Mouse (Mus musculus): Measurements from ENCODE around the gene Prdx2. TPM values are rescaled to one million over a fixed set of nuclear protein-coding genes. Genes with fewer than 3 reads are reported as not detected.

The Prdx2 gene
- polyA plus RNA-seq, 1 experiment from 2014 or later = 1,349 TPM

Small RNA genes lying within 50 kb of the gene (microRNA-seq; reads per million reads assigned to microRNA genes)
- gene Gm24197 = not detected

Other genes starting within 250 kb of the Prdx2 start
- 1.6 and 1.9 TPM in 2 replicates for gene G430095P16Rik, start 246.6 kb upstream of the Prdx2 start, polyA plus RNA-seq (2014; fragmentation: Nextera tagmentation; extraction: Ambion mirVana)
- gene Nfix, start 169.2 kb upstream of the Prdx2 start, polyA plus RNA-seq (2014; fragmentation: Nextera tagmentation; extraction: Ambion mirVana) = 2.2 and 2.5 TPM in 2 replicates
- gene Dand5, start 146.8 kb upstream of the Prdx2 start, polyA plus RNA-seq (2014; fragmentation: Nextera tagmentation; extraction: Ambion mirVana) = 3.9 and 4.6 TPM in 2 replicates
- gene Gadd45gip1, start 138.1 kb upstream of the Prdx2 start, polyA plus RNA-seq (2014; fragmentation: Nextera tagmentation; extraction: Ambion mirVana) = 37.3 and 37.8 TPM in 2 replicates
- 87.7 and 100 TPM in 2 replicates for gene Rad23a, start 128.9 kb upstream of the Prdx2 start, polyA plus RNA-seq (2014; fragmentation: Nextera tagmentation; extraction: Ambion mirVana)
- gene Calr, start 122.7 kb upstream of the Prdx2 start, polyA plus RNA-seq (2014; fragmentation: Nextera tagmentation; extraction: Ambion mirVana) = 708 and 747 TPM in 2 replicates
- 77.4 and 84.4 TPM in 2 replicates for gene Farsa, start 112.6 kb upstream of the Prdx2 start, polyA plus RNA-seq (2014; fragmentation: Nextera tagmentation; extraction: Ambion mirVana)
- 53.2 and 58.8 TPM in 2 replicates for gene Syce2, start 97.5 kb upstream of the Prdx2 start, polyA plus RNA-seq (2014; fragmentation: Nextera tagmentation; extraction: Ambion mirVana)
- gene Gcdh, start 75.7 kb upstream of the Prdx2 start, polyA plus RNA-seq (2014; fragmentation: Nextera tagmentation; extraction: Ambion mirVana) = 24.6 and 31.8 TPM in 2 replicates
- gene Klf1, start 67.7 kb upstream of the Prdx2 start, polyA plus RNA-seq (2014; fragmentation: Nextera tagmentation; extraction: Ambion mirVana) = 13.7 and 14.4 TPM in 2 replicates
- 4.3 and 4.6 TPM in 2 replicates for gene Dnase2a, start 61.0 kb upstream of the Prdx2 start, polyA plus RNA-seq (2014; fragmentation: Nextera tagmentation; extraction: Ambion mirVana)
- 8.8 and 10.2 TPM in 2 replicates for gene Mast1, start 32.2 kb upstream of the Prdx2 start, polyA plus RNA-seq (2014; fragmentation: Nextera tagmentation; extraction: Ambion mirVana)
- gene Rtbdn, start 22.6 kb upstream of the Prdx2 start, polyA plus RNA-seq (2014; fragmentation: Nextera tagmentation; extraction: Ambion mirVana) = 0.15 TPM in 1 of 2 replicates, not detected in the other
- not detected in 2 replicates for gene Gm49661, start 154 bp upstream of the Prdx2 start, polyA plus RNA-seq (2014; fragmentation: Nextera tagmentation; extraction: Ambion mirVana)
- gene Rnaseh2a, start 180 bp downstream of the Prdx2 start, polyA plus RNA-seq (2014; fragmentation: Nextera tagmentation; extraction: Ambion mirVana) = 113 and 121 TPM in 2 replicates
- 3.4 and 4.5 TPM in 2 replicates for gene Junb, start 9.1 kb downstream of the Prdx2 start, polyA plus RNA-seq (2014; fragmentation: Nextera tagmentation; extraction: Ambion mirVana)
- gene Hook2, start 21.0 kb downstream of the Prdx2 start, polyA plus RNA-seq (2014; fragmentation: Nextera tagmentation; extraction: Ambion mirVana) = 11.4 and 11.8 TPM in 2 replicates
- gene Best2, start 44.9 kb downstream of the Prdx2 start, polyA plus RNA-seq (2014; fragmentation: Nextera tagmentation; extraction: Ambion mirVana) = not detected in 2 replicates
- gene Asna1, start 55.7 kb downstream of the Prdx2 start, polyA plus RNA-seq (2014; fragmentation: Nextera tagmentation; extraction: Ambion mirVana) = 129 TPM in 2 replicates
- 164 and 180 TPM in 2 replicates for gene Trir, start 57.2 kb downstream of the Prdx2 start, polyA plus RNA-seq (2014; fragmentation: Nextera tagmentation; extraction: Ambion mirVana)
- gene Tnpo2, start 67.3 kb downstream of the Prdx2 start, polyA plus RNA-seq (2014; fragmentation: Nextera tagmentation; extraction: Ambion mirVana) = 19.5 and 19.9 TPM in 2 replicates
- 22.4 and 25.8 TPM in 2 replicates for gene Fbxw9, start 90.5 kb downstream of the Prdx2 start, polyA plus RNA-seq (2014; fragmentation: Nextera tagmentation; extraction: Ambion mirVana)
- gene Gm5741, start 98.4 kb downstream of the Prdx2 start, polyA plus RNA-seq (2014; fragmentation: Nextera tagmentation; extraction: Ambion mirVana) = 0.53 TPM in 1 of 2 replicates, not detected in the other
- 65.5 and 66.8 TPM in 2 replicates for gene Dhps, start 102.2 kb downstream of the Prdx2 start, polyA plus RNA-seq (2014; fragmentation: Nextera tagmentation; extraction: Ambion mirVana)
- gene Wdr83os, start 111.2 kb downstream of the Prdx2 start, polyA plus RNA-seq (2014; fragmentation: Nextera tagmentation; extraction: Ambion mirVana) = 120 and 135 TPM in 2 replicates
- 54.3 and 56.1 TPM in 2 replicates for gene Wdr83, start 111.7 kb downstream of the Prdx2 start, polyA plus RNA-seq (2014; fragmentation: Nextera tagmentation; extraction: Ambion mirVana)
- 15.7 and 16.9 TPM in 2 replicates for gene Man2b1, start 113.7 kb downstream of the Prdx2 start, polyA plus RNA-seq (2014; fragmentation: Nextera tagmentation; extraction: Ambion mirVana)
- 1.3 and 1.5 TPM in 2 replicates for gene Zfp791, start 153.5 kb downstream of the Prdx2 start, polyA plus RNA-seq (2014; fragmentation: Nextera tagmentation; extraction: Ambion mirVana)
- not detected in 2 replicates for gene Cks1brt, start 182.3 kb downstream of the Prdx2 start, polyA plus RNA-seq (2014; fragmentation: Nextera tagmentation; extraction: Ambion mirVana)

Data from midbrain, embryonic 11.5 days (tissue).